Mouse (Mus musculus) layer of hippocampus, postnatal 36 days (tissue): ENCODE results near the gene Dohh. TPM values are rescaled to one million over a fixed set of nuclear protein-coding genes. Genes with fewer than 3 reads are reported as not detected.

Experiments
- DNase-seq, 2 experiments: peaks; one replicate each; pipeline ENCODE4 v3.0.0; 2022
- total RNA-seq, 2 experiments: library from RNA; stranded (reverse); gene quantifications; 2 replicates each; pipeline ENCODE4 v1.2.3; 2021

Gene Dohh
- 10 to 100 TPM; 72.5 to 76.9 TPM for total RNA-seq

DNA sequence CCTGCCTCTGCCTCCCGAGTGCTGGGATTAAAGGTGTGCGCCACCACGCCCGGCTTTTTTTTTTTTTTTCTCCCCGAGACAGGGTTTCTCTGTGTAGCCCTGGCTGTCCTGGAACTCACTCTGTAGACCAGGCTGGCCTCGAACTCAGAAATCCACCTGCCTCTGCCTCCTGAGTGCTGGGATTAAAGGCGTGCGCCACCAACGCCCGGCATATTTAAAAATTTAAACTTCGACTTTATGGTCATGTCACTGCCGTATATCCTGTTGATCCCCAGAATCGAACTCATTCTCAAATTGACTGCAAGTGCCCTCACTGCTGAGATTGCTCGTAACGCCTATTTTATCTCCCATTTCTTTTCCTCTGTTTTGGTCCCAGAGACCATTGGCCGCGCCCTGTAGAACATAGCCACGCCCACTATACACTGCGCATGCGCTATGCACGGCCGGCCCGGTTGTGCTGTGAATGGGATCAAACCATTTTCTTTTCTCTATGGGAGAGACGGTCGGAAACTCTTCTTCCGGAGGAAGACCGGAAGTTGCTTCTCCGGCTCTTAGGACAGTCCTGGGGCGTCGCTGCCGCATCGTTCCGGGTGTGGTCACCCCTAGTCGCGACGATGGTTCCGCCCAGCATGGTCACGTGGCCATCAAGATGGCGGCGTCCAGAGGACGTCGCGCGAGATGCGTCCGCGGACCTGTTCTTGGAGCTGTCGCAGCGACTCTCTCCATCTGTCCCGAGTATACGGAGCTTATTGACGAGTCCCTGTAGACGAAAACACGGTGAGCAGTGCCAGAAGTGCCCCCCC, at the start of gene Dohh, which contains the start of gene Gm48551:
Dohh (plus strand) TSS at position 627 of the 803 bp plus-strand sequence.
Gm48551 (plus strand) TSS at position 665 of the 803 bp plus-strand sequence.
- DNase-seq: peak; percentile 97 to 98

DNA sequence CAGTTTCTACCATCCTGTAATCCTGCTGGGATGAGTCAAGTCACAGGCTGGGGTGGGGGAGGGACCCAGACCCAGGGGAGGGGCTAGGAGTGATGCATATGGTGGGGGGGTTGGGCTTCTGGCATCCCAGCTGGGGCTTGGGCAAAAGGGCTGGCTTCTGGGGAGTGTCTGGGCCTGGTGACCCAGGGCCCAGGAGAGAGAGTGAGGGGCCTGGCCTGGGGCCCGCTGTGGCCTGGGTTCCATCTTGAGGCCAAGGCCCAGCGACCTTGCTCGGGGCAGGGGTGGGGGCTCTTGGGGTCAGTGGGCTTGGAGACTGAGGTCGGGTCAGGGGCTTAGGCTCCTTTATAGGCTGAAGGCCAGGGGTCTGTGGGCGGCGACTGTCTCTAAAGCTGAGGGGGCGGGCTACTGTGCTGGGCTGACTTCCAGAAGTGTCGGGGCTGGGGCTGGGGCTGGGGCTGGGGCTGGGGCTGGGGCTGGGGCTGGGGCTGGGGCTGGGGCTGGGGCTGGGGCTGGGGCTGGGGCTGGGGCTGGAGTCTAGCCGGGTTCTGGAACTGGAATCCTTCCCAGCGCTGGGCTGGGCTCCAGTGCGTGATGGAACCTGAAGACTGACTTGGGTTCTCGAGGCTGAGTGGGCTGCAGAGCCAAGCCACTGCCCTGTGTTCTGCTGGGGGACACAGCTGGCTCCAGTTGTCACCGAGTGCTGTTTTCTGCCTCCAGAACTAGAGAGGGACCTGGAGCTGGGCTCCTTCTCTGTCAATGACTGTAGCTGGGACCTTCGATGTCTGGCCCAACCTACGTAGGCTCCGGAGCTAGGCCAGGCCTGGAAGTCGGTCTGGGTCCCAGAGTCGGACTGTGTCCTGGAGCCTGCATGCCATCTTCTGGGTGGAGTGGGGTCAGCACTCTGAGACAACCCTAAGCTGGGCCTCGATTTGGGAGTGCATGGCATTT, 48.6 kb upstream of the Dohh start:
- no peak for DNase-seq

DNA sequence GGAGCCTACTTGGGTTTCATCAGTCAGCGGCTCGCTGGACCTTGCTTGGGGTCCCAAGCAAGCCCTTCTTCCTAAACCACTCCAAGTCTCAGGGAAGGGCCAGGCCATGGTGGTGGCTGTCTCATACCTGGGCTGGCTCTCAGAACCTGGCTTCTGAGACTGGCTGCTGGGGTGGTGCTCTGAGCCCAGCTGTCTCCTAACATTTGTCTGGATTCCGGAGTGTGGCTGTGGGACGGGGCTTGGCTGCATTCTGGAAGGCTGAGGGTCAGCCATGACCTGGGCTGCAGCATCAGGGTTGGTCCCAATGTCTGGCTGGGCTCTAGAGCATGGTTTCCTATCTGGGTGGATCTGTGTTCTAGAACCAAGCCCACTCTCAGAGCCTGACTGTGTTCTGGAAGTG, 47.7 kb upstream of the Dohh start:
- no peak for DNase-seq

DNA sequence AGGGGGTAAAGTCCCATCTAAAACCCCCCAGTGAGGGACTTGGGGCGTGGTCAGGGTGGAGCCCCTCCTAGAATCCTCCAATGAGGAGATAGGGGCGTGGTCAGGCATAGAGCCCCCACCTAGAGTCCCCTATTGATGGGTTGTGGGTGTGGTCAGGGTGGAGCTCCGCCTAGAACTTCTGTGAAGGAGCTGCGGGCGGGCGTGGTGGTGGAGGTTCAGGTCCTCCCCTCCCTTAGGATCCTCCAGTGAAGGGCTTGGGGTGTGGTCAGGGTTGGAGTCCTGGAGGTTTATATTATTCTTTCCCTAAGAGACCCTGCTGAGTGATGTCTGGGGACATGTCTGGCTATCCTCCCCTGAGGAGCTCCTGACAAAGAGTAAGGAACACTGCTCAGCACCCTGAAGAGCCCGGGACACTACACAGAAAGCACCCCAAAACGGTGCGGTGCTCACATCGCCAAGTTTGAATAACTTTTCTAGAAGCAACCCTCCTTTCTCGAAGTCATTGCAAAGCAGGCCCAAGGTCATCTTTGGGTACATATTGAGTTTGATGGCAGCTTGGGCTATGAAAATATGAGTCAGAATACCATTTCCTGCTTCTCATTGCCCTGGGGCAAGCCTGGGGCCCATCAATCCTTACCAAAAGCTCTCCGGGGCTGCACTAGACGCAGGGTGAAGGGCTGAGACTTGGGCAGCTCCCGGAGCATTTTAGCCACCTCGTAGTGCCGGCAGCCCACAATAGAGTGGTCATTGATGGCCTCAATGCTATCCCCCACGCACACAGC, 43.5 kb upstream of the Dohh start:
- DNase-seq: no peak

DNA sequence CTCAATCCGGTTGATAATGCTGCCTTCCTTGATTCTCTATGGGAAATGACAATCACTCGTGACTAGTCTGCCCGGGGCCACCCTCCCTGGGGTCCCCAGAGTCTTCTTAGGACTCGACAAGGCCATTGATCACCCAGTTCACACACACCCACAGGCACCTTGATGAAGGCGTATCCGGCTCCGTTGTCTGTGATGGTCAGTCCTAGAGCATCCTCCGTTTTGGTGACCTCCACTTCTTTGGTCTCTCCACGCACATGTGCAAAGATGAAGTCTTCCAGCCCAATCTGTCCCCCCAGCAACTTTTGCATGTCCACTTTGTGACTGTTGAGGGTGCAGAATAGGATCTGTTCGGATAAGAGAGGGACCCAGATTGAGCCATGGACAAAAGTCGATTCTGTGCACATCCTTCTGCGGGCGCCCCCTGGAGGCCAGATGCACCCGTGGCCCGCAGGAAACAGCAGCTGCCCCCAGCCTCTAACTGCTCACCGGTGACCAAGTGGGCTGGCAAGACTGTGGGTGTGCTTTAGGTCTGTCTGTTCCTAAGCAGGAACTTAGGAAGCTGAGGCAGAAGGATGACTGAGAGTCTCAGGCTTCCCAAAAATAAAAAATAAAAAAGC, 42.8 kb upstream of the Dohh start:
- DNase-seq: no peak

- DNase-seq: no peak
Observed at GRCm38 (mm10) chr10:81342686-81343505, 41.3 kb upstream of the Dohh start, which contains the start of gene Gipc3. TSS of gene Gipc3 (minus strand) at chr10:81343266.

GRCm38 (mm10) chr10:81344421-81345161, 39.6 kb upstream of the Dohh start:
- no peak for DNase-seq

DNA sequence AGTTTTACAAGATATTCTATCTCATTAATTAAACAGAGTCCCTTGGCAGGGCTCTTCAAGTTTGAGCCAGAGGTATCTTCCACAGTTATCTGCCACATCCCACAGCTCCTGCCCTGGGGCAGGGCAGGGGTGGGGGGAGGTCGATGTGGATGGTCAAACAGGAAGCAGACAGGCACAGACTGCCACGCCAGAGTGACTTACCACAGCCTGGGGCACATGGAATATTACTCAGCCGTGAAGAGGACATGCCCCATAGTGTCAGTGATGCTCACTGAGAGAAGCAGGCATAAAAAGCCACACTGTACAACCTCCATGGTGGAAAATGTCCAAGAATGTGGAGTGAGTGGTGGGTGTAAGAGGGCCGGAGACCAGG, 39.1 kb upstream of the Dohh start:
- no peak for DNase-seq

- DNase-seq: no peak
Observed at GRCm38 (mm10) chr10:81346453-81347067, 37.7 kb upstream of the Dohh start.

GRCm38 (mm10) chr10:81349146-81349545, 35.1 kb upstream of the Dohh start:
- no peak for DNase-seq

DNA sequence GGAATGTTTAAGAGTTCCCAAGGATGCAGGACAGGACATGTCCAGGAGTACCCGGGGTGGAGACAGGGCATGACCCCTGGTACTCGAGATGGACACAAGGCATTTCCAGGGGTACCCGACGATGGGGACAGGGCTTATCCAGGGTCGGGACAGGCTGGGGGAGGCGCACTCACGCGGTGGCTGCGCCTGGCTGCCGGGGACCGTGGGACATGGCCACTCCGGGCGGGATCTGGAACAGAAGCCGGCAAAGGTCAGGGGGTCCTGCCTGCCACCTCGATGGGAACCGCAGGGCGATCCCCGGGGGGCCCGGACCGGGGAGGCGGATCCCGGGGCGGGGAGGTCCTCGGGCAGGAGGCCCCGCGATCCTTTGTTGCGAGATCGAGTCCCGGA, 34.3 kb upstream of the Dohh start:
- no peak for DNase-seq

DNA sequence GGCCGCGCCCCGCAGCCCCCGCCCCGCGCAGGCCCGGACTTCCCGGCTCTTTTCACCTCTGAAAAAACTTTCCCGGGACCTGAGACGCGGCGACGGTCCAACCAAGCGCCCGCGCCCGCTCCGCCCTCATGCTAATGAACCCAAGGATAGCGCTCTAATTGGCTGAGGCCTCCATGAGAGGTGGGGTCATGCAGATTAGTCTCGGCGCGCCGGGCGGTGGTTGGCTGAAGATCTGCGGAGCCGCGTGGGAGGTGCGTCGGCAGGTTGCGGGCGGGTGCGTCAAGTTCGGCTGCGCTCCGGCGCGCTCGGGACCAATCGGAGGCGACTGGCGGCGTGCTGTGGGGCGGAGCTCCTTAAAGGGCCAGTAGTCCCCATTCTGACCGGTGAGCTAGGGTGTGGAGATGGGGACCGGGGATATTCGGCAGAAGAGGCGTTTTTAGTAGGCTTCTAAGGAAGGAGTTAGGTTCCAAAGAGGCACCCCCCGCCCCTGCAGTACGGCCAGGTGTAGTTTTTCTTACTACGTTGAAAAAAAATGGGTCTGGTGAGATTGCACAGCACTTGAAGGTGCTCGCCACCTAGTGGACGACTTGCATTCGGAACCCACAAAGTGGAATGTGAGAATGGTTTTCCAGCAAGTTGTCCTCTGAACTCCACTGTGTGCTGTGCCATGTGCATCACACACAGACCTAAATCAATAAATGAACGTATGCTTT, 33.7 kb upstream of the Dohh start, which contains the start of gene Hmg20b:
Hmg20b (minus strand) TSS at position 130 of the 713 bp plus-strand sequence.
- DNase-seq: peak; percentile 99 to 100

- no peak for DNase-seq
Observed at GRCm38 (mm10) chr10:81351678-81352291, 32.4 kb upstream of the Dohh start.

DNA sequence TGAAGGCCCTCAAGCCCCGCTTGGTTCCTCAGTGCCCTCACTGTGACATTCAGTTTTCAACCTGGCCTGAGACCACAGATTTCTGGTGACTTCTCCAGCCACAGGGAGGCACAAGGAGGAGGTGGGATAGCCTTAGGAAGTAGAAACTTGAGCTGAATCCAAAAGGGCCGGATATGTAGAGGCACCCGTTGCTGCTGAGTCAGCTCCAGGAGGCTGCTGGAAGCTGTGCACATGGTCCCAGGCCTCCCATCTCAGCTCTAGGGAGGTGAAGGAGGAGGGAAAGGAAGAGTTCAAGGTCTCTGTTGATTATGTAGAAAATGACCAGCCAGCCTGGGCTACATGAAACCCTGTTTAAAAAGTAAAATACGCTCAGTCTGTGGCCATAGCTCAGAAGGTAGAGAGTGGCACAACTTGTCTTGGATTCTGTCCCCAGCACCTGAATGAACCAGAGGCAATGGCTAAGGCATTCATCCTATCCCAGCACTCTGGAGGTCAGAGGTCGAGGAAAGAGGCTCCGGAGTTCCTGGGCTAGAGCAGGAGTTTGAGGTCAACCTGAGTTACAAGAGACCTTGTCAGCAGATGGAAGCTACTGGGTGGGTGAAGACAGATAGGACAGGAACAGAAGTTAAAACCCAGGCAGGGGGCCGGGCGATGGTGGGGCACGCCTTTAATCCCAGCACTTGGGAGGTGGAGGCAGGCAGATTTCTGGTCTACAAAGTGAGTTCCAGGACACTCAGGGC, 29.3 kb upstream of the Dohh start:
- DNase-seq: no peak

DNA sequence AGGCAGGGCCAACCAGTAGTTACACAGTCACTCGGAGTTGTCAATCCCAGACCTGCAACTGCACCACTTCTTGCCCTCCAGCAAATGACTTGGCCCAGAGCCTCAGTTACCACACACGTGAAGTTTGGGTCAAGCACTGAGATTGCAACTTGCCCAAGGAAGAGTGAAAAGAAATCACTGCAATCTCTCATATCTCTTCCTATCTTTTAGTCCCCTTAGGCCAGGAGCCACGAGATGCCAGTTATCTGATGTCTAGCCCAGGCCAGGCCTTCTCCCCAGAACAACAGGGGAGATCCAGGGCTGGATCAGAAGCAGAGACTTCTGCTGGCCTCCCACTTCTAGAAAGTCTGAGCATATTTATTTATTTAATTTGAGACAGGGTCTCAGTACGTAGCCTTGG, 28.7 kb upstream of the Dohh start:
- no peak for DNase-seq

GRCm38 (mm10) chr10:81356352-81356990, 27.8 kb upstream of the Dohh start:
- no peak for DNase-seq
